Mouse (Mus musculus) adrenal gland, postnatal 36 days (tissue): Measurements from ENCODE around the gene Myo3b. TPM values are rescaled to one million over a fixed set of nuclear protein-coding genes. Genes with fewer than 3 reads are reported as not detected.

Experiments used
- DNase-seq, 2 experiments: peaks; one replicate each; pipeline ENCODE4 v3.0.0; 2021; ENCODE audit warnings: mixed read lengths in 1 of 2
- total RNA-seq, 2 experiments: library from RNA; stranded (reverse); gene quantifications; 2 replicates each; pipeline ENCODE4 v1.2.3; 2021

The Myo3b gene
- total RNA-seq, 2 experiments from 2014 or later, result not detected

DNA sequence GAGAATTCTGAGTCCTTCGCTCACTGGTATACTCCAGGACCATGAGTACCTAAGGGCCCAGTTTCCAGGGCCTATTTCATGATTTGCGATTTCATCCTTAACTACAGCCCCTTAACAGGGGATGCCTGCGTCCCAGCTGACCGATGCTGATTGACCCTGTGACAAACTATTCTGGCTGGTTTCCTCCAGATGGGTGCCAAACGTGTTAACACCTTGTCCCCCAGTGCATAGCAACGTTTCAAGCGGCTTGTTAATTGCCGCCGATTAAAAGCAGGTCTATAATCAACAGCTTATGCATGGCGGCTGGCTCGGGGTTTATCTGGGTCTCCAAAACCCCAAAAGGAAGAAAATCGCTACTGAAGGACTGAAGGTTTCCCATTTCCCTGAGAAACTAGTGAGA lies 417.3 kb downstream of the Myo3b start:
- no peak for DNase-seq

DNA sequence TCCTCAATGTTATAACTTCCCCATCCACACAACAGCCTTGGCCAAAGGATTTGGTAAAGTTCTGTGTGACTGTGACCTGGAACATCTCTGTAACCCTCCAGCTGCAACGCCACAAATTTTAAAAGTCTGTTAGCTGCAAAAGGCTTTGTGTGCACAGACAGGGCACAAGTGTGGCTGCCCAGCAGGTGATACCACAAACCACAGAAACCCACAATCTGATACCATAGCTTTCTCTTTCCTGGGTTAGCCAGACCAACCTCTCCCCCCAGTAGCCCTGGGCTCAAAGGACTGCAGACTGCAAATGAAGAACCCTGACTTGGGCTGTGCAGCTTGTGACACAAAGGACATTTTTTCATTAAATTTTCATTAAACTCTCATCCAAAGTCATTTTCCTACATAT lies 424.7 kb downstream of the Myo3b start:
- no peak for DNase-seq

DNA sequence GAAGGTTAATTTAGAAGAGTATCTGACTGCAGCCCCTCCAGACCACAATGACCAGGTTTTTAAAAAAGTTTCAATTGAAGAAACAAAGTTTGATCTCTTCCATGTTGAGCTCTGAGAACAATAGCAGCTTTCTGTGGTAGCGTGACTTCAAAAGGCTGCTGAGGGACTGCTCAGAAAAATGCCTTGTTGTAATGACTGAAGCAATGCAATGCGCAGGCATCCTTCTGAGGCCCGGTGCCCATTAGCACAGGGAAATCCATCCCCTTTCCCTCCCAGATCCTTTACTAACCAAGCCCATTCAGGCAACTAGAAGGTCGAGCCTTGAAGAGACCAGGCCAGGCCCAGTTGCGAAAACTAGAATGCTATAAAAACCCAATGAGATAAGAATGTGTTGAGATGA lies 432.2 kb downstream of the Myo3b start:
- no peak for DNase-seq

DNA sequence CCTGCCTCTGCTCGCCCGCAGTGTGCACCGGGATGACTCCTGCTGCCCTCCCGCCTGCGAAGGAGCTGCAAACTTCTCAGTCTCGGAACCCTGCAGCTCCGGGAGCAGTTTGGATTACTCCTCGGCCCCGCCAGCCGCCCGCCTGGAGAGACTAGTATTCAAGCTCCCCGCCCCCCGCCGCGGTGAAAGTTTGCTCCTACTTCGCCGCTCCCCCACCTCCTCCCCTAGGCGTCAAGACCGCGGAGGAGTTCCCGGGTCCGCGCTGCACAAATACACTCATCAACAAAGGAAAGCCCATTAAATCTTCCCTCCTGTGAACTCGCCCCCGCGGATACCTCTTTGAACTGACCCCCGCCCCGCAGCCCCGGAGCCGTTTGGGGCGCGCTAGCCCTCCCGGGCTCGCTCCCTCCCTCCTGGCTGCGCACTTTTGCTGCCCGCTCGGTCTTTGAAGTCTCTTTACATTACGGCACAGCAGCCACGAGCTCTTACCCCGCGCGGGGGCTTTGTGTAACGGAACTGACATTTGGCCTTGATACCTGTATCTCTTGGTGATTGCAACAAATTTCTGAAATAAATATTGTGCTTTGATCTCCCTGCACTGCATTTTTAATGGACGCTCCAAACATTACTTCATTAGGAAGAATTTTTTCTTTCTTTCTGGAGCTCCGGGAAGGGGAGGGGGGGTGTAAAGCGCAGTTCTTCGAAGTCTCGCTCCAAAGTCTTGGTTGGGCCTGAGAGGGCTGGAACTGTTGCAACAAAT lies 433.1 kb downstream of the Myo3b start:
- DNase-seq, result peak; percentile 41 to 72

Other genes with a start within 250 kb of the Myo3b start
- 1 to 10 TPM; 1.3 to 2.0 TPM for gene Ccdc173, start 249.6 kb upstream of the Myo3b start, total RNA-seq
- gene Phospho2, start 249.5 kb upstream of the Myo3b start, total RNA-seq, result 10 to 100 TPM; 22.9 to 26.0 TPM
- gene Klhl23, start 217.2 kb upstream of the Myo3b start, total RNA-seq, result 10 to 100 TPM in 1 of 2 experiments, 1 to 10 TPM in 1; 9.1 to 12.5 TPM
- gene Ssb, start 177.6 kb upstream of the Myo3b start, total RNA-seq, result 100 to 1,000 TPM; 175 to 188 TPM
- 10 to 100 TPM; 16.2 to 23.6 TPM for gene Mettl5, start 153.5 kb upstream of the Myo3b start, total RNA-seq
- gene Ubr3, start 141.9 kb upstream of the Myo3b start, total RNA-seq, result 10 to 100 TPM; 79.7 to 94.1 TPM